Mouse (Mus musculus) gastrocnemius, adult 18-20 months (tissue): ENCODE results near the gene S100a6. TPM values are rescaled to one million over a fixed set of nuclear protein-coding genes. Genes with fewer than 3 reads are reported as not detected.

Experiments
- DNase-seq: peaks from one replicate; pipeline ENCODE4 v3.0.0; 2021; ENCODE audit warnings: low spot score
- total RNA-seq, 2 experiments: library from RNA; stranded (reverse); gene quantifications; 2 replicates each; pipeline ENCODE4 v1.2.3; 2021

S100a6 gene
- total RNA-seq, 2 experiments from 2014 or later = 63.5 to 106 TPM

DNA sequence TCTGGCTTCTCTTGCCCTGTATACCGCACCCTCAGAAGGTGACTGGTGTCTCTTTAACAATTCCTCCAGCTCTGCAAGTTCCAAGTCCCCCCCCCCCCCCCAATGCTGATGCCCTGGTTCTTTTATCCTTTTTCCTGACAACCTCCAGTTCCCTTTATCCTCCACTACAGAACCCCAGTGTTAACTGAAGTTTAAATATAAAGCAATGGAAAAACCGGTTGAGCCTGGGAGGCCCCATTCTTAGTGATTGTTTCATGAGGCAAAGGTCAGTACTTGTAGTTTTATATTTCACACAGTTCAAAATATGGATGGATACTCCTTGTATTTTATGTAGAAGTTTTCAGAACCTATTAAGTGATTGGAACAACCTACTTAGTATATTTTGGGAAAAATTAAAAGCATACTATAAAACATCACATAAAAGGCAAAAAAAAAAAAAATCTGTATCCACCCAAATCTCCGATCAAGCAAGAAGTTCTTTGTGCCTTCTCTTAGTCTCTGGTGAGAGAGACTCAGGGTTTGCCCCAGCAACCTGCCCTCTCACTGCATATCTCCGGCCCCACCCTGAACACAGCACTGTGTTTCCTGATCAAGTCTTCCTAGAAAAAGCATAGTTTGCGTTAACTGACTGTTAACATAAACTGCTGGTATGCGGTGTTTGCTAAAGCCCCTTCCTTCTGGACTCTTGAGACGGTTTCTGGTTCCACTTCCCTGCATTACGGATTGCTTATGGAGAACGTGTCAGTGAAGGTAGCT lies 13.8 kb downstream of the S100a6 start:
- DNase-seq = no peak

DNA sequence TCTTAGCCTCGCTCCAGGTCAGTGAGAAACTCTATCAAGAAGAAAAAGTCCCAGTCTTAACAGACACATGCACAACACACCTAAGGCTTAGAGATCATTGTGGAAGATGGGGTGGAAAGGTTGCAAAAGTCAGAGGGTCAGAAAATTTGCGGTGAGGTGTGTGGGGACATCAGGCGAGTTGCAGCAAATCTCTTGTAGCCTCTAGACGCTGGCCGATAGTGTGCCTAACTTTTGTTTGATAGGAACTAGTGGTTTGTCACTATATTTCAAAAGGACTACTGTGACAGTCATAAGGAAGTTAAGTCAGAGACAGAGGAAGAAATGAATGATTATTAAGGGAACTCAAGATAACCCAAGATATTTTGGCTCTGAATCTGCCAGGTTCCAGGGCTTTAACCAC lies 14.7 kb downstream of the S100a6 start:
- DNase-seq = no peak

DNA sequence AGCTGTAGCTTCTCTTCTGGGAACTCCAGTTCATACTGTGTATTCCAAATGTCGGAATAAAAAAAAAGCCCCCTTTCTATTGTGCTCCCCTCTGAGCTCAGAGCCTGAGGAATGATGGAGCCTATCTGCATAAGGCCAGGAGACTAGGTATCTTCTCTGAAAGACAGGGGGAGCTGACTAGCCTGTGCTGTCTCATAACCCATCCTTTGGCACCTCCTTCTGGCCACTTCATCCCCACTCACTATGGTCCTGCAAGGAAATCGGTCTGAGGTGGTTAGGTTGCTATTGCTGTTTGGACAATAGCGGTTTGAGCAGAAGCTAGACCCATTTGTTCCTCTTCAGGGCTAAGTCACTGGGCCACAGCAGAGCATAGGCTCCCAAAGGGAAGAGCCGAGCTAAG lies 15.1 kb downstream of the S100a6 start:
- DNase-seq = no peak

DNA sequence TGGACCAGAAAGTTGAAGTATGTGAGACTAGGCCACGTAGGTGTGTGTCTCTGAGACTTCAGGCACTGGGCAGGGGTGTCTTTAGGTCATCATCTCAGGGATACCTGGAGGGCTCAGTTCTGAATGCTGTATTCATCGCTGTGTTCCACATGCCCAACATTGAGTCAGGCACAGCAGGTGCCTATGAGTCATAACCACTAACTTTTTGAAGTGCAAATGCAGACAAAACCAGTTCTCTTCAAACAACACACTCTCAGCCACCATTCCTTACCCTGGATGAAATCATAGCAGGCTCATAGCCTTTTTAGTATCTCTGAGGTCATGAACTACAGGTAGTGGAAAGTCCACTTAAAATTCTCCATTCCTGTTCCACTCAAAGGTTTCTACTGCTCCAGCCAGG lies 16.6 kb downstream of the S100a6 start:
- DNase-seq = no peak

DNA sequence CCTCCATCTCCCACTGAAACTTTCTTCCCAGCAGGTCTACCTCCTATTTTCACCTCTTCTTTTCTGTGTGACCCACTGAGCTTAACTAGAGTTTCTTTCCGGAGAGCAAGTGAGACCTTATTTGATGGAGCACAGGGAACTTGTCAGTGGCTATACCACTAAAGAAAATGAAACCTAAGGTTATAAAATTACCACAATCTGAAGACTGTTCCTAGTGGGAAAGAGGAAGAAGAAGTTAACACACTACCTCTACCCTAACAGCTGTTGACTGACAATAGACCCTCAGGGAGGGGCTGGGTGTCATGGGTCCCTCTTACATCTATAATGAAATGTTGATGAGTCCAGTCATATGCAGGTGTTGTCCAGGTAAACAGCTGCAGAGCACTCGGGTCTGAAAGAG lies 19.3 kb downstream of the S100a6 start:
- no peak for DNase-seq

DNA sequence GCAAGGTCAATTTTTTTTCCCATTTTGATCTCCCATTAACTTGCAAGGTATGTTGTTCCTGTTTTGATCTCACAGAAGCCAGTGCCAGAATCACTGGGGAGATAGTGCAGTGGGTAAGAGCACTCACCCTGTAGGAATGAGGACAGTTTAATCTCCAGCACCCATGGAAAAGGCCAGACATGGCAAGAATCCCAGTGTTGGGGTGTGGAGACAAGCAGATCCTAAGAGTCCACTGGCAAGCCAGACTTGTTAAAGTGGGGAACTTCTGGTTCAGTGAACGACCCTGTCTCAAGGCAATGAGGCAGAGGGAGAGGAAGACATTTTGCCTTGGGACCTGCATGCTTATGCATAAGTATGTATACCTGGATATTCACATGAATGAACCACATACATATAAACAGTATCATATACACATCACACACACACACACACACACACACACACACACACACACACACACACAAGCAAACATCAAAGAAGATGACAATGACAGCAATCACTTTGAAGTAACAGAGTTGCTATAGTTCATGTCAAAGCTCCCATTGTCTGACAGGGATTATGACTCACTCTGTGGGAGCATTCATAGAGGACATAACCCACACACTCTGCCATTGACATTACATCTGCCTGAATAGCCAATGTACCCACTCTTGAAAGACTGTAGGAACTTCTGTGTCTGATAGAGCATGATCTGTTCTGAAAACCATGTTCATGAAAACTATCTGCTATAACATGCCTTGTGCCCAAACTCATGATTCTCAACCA lies 26.0 kb downstream of the S100a6 start:
- no peak for DNase-seq

DNA sequence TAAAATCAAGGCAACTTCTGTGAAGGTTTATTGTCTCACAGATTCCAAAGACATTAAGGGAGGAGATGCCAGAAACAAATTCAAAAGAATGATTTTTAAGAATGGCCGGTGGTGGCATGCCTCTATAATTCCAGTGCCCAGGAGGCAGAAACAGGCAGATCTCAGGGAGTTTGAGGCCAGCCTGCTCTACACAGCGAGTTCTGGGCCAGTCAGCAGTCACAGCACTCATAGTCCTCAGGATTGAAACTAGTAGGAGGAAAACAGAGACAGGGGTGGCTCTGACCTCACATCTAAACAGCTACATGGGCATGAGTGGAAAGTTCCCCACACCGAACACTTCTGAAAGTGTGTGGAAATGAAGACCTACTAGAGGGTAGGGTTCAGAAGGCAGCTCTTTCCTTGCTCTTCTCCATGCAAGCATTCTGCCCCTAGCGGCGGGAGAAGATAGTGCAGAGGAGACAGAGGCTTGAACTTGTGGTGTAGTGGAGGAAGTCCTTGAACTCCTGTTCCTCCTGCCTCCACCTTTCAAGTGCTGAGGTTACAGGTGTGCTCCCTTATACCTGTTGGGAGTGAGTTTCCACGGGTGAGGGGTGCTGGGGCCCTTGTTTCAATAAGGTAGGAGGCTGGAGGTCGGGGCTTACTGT lies 27.0 kb downstream of the S100a6 start:
- peak; percentile 14 for DNase-seq

DNA sequence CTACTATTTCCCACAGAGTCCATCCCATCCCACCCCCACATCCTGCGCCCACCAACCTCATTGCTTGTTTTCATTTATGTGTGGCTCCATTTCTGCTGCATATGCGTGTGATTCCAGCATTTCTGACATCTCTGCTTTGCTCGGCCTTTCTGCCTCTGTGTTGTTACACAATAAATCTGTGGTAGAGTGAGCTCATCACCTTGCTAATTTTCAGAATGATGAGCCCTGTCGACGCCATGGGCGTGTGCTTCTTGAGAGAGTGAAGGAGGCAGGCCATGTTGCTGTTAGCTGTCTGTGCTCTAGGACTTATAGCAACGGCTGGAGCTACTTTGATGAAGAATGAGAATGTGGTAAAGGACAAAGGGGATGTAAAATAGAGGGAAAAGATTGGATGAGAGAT lies 28.3 kb downstream of the S100a6 start:
- no peak for DNase-seq

DNA sequence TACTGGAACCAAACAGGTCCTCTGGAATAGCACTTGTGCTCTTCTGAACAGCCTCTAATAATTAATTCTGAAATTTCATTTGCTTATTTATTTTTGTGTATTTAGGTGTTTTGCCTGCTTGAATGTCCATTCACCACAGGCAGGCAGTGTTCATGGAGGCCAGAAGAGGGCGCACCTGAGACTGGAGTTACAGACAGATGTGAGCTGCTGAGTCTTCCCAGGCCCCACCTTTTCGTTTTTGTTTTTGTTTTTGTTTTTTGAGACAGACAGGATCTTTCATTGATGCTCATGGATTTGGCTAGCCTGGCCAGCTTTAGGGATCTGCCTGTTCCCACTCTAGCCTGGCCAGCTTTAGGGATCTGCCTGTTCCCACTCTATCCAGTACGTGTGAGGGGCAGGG lies 31.5 kb downstream of the S100a6 start:
- DNase-seq = peak; percentile 47

DNA sequence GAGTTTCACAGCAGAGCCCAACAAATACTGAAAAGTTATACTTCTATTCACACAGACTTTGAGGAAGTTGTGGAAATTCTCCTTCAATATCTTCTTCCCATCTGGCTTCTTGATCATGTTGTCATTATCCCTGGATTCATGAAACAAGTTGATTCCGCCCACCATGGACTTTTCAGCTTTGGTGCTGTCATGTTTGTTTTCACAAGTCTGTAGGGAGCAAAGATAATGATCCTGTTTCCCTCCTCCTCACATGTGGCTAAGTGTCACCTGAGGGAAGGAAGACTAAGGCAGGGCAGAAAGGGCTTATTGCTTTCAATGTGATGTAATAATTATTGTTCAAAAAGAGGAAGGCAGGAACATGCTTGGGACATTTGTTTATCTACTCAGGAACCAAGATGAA lies 34.6 kb downstream of the S100a6 start:
- no peak for DNase-seq

DNA sequence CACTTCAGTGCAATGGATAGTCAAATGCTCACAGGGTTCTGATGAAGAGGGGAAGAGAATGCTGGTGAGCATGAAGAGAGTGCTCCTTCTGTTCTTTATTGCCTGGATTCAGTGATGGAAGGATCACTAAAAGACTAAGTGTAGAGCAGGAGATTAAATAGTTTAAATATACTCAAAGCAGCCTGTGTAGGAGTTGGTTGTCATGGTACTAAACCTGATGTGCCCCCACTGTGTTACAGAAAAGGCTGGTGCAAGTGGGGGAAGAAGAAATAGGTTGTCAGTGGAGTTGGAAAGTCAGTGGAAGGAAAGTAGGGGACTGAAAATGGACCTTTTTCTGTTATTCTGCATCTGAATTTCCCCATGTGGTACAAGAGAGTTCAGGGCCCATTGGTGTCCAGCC lies 36.3 kb downstream of the S100a6 start:
- DNase-seq = no peak

DNA sequence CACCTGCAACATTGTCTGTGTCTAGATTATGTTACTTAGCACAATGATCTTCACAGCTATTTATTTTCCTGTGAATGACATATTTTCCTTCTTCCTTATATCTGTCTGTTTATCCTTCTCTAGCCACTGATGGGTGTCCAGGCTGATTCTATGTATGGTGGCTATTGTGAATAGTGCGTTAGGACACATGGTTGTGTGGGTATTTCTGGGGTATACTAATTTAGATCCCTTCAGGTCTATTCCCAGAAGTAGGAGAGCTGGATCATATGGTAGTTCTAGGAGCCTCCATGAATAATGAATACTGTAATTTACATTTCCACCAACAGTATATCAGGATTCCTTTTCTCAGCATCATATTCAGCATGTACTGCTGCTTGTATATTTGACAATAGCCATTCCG lies 37.1 kb downstream of the S100a6 start:
- no peak for DNase-seq

DNA sequence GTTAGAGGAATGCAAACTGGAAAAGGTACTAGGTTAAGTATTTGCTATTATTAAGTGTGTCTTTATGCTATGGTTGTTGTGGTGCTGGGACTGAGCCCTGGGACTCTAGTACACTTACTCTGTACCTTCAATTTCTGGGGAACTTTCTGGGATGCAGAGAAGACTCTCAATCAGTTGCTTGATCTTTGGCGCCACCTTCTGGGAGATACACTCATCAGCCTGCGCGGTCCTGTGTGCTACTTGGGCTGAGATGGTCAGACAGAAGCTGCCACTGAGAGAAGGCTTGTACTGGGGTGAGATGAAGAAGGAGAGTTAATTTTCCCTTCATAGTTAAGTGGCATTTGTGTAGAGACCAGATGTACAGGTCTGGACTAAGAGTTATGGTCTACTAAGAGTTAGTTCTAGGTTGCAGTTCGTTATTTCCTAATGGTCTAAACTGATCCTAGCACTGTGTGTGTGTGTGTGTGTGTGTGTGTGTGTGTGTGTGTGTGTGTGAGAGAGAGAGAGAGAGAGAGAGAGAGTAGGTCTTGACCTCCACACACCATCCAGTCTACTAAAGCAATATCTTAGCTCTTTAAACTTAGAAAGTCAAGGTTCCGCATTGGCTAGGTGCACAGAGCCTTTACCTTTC lies 40.3 kb downstream of the S100a6 start:
- DNase-seq = peak; percentile 74

DNA sequence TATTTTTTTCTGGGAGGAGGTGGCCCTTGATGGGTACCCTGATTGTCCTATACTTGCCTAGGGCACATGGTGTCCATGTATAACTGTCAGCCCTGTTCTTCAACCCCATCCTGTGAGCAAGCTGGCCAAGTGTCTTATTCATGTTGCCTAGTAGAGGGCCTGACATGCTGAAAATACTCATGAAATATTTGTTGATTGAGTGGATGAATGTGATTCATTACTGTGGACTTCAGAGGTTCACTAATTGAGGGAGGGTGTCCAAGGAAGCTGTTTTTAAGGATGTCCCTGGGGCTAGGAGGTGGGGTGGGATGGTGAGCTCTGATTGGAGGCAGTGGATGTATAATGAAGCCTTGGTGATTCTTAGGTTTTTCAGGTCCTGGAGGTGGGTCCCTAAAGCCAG lies 41.0 kb downstream of the S100a6 start, which contains the start of gene S100a7a:
S100a7a (plus strand) TSS at position 301 of the 400 bp plus-strand sequence.
- DNase-seq = no peak

DNA sequence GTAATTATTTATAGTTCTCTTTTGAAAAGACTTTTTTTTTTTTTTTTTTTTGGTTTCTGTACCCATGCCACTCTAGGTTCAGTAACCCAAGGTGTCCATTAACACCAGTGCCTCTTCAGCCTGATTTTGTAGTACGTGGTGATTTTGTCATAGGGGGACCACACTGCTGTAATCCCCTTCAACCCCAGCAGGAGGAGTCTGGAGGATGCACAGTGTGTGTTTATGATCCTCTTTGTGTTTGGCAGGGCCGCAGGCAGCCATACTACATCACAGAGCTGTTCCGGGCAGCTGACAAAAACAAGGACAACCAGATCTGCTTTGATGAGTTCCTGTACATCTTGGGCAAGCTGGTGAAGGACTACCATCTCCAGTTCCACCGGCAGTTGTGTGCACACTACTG lies 44.7 kb downstream of the S100a6 start:
- no peak for DNase-seq

DNA sequence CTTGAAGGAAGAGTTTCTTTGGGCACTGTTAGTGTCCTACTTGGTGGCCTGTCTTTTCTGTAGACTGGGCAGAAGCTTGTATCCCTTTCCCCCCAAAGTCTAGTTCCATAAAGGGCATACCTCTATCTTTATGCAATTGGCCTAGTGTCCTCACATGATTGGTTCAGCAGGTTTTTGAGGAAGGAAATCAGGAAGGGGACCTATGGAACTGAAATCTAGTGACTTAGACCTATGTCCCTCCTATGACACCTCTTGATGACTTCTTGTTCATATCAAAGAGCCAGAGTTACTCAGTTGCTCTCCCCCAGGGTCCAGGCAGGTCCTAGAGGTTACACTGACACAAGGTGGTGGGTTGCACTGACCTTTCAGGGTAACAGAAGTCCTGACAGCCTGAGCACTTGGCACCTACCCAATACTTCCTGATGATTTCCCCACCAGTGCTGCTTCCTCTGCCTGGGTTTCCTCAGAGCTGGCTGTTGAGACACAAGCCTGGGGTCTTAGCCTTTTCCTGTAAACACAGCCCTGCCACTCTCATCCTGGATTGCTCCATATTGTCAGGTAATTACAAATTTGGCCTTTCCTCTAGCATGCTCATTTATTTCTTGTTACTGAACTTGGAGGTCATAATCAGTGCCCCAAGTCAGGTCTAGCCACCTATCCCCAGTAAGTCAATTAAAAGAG lies 46.8 kb downstream of the S100a6 start:
- DNase-seq = no peak

DNA sequence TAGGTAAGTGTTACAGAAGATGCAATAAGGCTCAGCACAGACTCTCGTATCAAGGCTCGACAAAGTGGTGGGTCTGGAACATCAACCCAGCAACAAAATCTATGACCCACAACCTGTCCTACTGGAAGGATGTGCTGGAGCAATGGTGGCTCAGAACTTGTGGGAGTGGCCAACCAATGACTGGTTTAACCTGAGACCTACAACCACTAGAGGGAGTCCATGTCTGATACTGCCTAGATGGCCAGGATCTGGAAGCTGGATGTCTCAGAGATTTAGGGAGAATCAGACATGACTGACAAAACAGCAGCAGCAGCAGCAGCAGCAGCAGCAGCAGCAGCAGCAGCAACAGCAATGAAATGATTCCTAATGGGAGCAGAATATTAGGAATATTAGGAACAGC lies 51.5 kb downstream of the S100a6 start:
- peak; percentile 14 for DNase-seq

DNA sequence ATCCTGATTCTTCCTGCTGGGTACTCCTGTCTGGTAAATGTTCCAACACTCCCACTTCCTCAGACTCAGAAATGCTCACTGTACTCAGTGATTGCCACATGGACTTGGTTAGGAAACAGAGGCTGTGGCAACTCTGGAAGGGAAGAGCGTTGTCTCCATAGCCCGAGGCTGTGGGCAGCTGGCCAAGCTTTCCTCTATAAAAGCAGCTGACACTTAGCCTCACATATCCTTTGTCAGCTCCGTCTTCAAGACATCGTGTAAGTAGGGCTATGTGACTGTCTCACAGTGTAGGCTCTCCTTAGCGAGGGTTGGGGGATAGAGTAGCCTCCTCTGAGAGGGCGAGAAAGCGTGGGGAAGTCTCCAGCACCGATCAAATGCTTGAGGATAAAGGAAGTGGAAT lies 56.2 kb downstream of the S100a6 start, which contains the start of gene S100a8:
S100a8 (plus strand) TSS at position 133 of the 400 bp plus-strand sequence.
- DNase-seq = peak; percentile 3
